Comparison of ENCODE assay signal across 20 mouse cellular contexts in the genomic region with DNA sequence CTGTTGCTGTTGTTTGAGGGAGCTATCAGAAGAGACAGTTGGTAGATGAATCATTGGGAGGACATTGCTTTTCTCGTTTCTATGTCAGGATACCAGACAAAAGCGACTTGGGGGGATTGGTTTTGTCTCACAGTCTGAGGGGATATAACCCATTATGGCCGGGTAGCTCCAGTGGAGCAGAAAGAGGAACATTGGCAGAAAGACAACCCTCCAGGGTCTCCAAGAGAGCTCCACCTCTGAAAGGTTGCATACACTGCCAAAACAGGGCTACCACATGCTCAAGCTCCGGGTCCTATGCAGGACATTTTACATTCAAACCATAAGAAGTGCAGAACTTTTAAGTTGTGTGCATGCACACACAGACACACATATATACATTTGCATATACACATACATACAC. TPM values are rescaled to one million over a fixed set of nuclear protein-coding genes. Genes with fewer than 3 reads are reported as not detected.
DNase-seq lines count a peak whose midpoint lies in the region; ATAC-seq lines count a peak whose summit lies in the region.
"Had no signal": no experiment of that assay in that cellular context is flagged by ENCODE, and none has a peak within 500 bp of the region (broad histone marks: within the 10 kb centered on the region; RNA-seq: fewer than 3 reads in every experiment).

No protein-coding gene starts in this region.

- ATAC-seq in frontal cortex, adult (ENCODE audit: low TSS enrichment), result peak; percentile 23; the same call in 1 of the 2 replicates
- ATAC-seq: activated CD4-positive, CD25-positive, alpha-beta regulatory T cell, adult 4 months; forebrain, embryonic 14.5 days; intestine, embryonic 15.5 days had no signal

- intact Hi-C loops in left cerebral cortex, postnatal 4 days (cut with DNase I), result no loop called here

- DNase-seq in cerebellum, postnatal 10 days, result peak; percentile 57 to 64
- no peak for DNase-seq in cerebellum, adult 18-20 months
- no peak for DNase-seq in frontal cortex, postnatal 10 days (ENCODE audit: low spot score in 2 of 2)
- peak; percentile 32 for DNase-seq in left cerebral cortex, postnatal 4 days
- no peak for DNase-seq in left cerebral cortex, adult 9 months (ENCODE audit: low spot score in 2 of 2)
- DNase-seq: adrenal gland, adult 8-10 months; adrenal gland, postnatal 25 days; cerebellum, adult 11-12 months; cerebellum, adult 9-10 months; gastrocnemius, adult 2 months; gastrocnemius, postnatal 14 days; heart, adult 18-20 months; heart, postnatal 10 days; heart, postnatal 4 days; kidney, adult 11 months had no signal

RNA-seq across cellular contexts. Expression of a gene that starts 45.5 kb away (rescaled TPM):
- total RNA-seq in left cerebral cortex, postnatal 4 days (2021), result 10 to 100 TPM; 56.6 to 59.5 TPM

RNA-seq across cellular contexts. Expression of a gene that starts 56.9 kb away (rescaled TPM):
- not detected for total RNA-seq in left cerebral cortex, postnatal 4 days (2021)
- total RNA-seq: adrenal gland, adult 8-10 months; adrenal gland, postnatal 25 days; gastrocnemius, adult 2 months; gastrocnemius, postnatal 14 days; gastrocnemius, postnatal 4 days; heart, adult 18-20 months; heart, postnatal 10 days; heart, postnatal 4 days had no signal

Comparison
In these comparisons a context has a peak if more than half of its experiments do, and no peak if none do; other contexts are left out.
1. DNase-seq: peak in cerebellum, postnatal 10 days (2 of 2) and left cerebral cortex, postnatal 4 days (single experiment); none in cerebellum, adult 18-20 months (0 of 2), frontal cortex, postnatal 10 days (0 of 2) and left cerebral cortex, adult 9 months (0 of 2).